Mouse (Mus musculus): ENCODE results near the gene Ripor2. TPM values are rescaled to one million over a fixed set of nuclear protein-coding genes. Genes with fewer than 3 reads are reported as not detected.

Ripor2 gene
- total and polyA plus RNA-seq, 3 experiments = 8.6 to 10.9 (median 9.3) TPM

DNA sequence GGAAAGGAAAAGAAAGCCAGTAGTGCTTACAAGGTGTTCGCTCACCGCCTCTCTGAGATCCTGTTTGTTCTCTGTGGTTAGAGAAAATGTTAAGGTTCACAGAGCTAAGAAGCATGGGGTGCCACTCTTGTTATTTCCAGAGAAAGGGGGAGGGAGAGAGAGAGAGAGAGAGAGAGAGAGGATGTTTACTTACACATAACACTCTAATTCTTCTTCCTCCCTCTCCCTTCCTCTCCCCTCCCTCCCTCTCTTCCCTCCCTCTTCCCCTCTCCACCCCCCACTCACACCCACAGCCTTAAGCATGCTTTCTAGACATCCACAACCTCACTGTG lies 35.8 kb downstream of the Ripor2 start:
- peaks cover 16 to 64% of the 10 kb centered on the region in 2 experiments for H3K4me1 ChIP-seq (ENCODE audit: control insufficient read depth in 1 of 2, insufficient read depth in 2 of 2)
- H3K4me3 ChIP-seq (replicated peaks in 1 of 3; ENCODE audit: low read depth in 2 of 3, low read length in 2 of 3, poor library complexity in 1 of 3) = no peak overlapping the region
- no peak for TF ChIP-seq ELF1 (IDR thresholded peaks at IDR 0.05; ENCODE audit: low read depth, low read length)
- no peak for TF ChIP-seq TBP (conservative IDR thresholded peaks at IDR 0.05; ENCODE audit: low read depth, low read length)
- TF ChIP-seq MAZ (IDR thresholded peaks at IDR 0.05; ENCODE audit: low read depth, low read length) = no peak
- TF ChIP-seq NELFE (IDR thresholded peaks at IDR 0.05; ENCODE audit: low read depth, low read length) = no peak
- TF ChIP-seq GABPA (IDR thresholded peaks at IDR 0.05; ENCODE audit: insufficient replicate concordance, low read depth, low read length) = no peak
- TF ChIP-seq UBTF (IDR thresholded peaks at IDR 0.05; ENCODE audit: low read depth, low read length) = no peak
- TF ChIP-seq CTCF (conservative IDR thresholded peaks at IDR 0.05 in 1 of 2, IDR thresholded peaks at IDR 0.05 in 1 of 2; ENCODE audit: low read depth in 2 of 2, low read length in 2 of 2) = no peak
- TF ChIP-seq POLR2AphosphoS2 (IDR thresholded peaks at IDR 0.05; ENCODE audit: low read depth, low read length) = no peak
- TF ChIP-seq MAFK (IDR thresholded peaks at IDR 0.05; ENCODE audit: insufficient replicate concordance, low read length) = no peak
- TF ChIP-seq MEF2A (IDR thresholded peaks at IDR 0.05; ENCODE audit: borderline replicate concordance, low read depth, low read length) = no peak
- in situ Hi-C loops (cut with MboI; ENCODE audit: low pct_ligation_motif_present, low pct_unique_long_range_greater_than_20kb, low sequenced_read_pairs) (no loop called here), dilution Hi-C loops (cut with MboI; ENCODE audit: extremely low pct_ligation_motif_present, extremely low pct_unique_long_range_greater_than_20kb, low sequenced_read_pairs) (no loop called here)
- peaks cover 7 to 43% of the 10 kb centered on the region in 2 experiments for H3K36me3 ChIP-seq (replicated peaks in 1 of 2; ENCODE audit: control insufficient read depth in 1 of 2, insufficient read depth in 1 of 2, low read length in 1 of 2)
- H3K79me2 ChIP-seq (replicated peaks; ENCODE audit: control insufficient read depth, extremely low read depth, insufficient read depth, poor library complexity, severe bottlenecking) = no peaks in the 10 kb centered on the region
- DNase-seq (ENCODE audit: extremely low read depth) = no peak
- H3K27me3 ChIP-seq (replicated peaks) = no peaks in the 10 kb centered on the region
- H3K4me2 ChIP-seq (ENCODE audit: insufficient read depth, low read depth, poor library complexity, severe bottlenecking) = no peak overlapping the region
- H3K27ac ChIP-seq (ENCODE audit: insufficient read depth, low read depth) = no peak overlapping the region
- H3K9me3 ChIP-seq (replicated peaks; ENCODE audit: low read length) = no peaks in the 10 kb centered on the region
- H3K9ac ChIP-seq (ENCODE audit: insufficient read depth, low read depth) = no peak overlapping the region

DNA sequence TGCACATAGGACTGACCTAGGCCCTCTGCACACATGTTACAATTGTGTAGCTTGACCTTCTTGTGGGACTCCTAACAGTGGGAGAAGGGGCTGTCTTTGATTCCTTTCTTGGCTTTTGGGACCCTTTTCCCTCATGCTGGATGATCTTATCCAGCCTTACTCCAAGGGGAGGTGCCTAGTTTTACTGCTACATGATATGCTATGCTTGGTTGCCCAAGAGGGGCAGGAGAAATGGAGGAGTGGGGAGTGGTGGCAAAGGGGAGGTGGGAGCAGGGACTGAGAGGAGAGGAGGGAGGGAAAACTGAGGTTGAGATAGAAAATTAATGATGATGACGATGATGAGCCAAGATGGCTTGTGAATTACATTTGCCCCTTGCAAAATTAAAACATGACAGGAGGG lies 37.7 kb downstream of the Ripor2 start:
- Histone ChIP-seq H3K4me3 (replicated peaks in 1 of 3; ENCODE audit: low read depth in 2 of 3, low read length in 2 of 3, poor library complexity in 1 of 3) (no peak overlapping the region), H3K4me2 (ENCODE audit: insufficient read depth, low read depth, poor library complexity, severe bottlenecking) (no peak overlapping the region), H3K4me1 (ENCODE audit: control insufficient read depth in 1 of 2, insufficient read depth in 2 of 2) (peaks cover 6 to 46% of the 10 kb centered on the region in 2 experiments), H3K36me3 (replicated peaks in 1 of 2; ENCODE audit: control insufficient read depth in 1 of 2, insufficient read depth in 1 of 2, low read length in 1 of 2) (peaks cover 7 to 47% of the 10 kb centered on the region in 2 experiments), H3K79me2 (replicated peaks; ENCODE audit: control insufficient read depth, extremely low read depth, insufficient read depth, poor library complexity, severe bottlenecking) (no peaks in the 10 kb centered on the region), H3K27ac (ENCODE audit: insufficient read depth, low read depth) (no peak overlapping the region), H3K27me3 (replicated peaks) (no peaks in the 10 kb centered on the region), H3K9me3 (replicated peaks; ENCODE audit: low read length) (no peaks in the 10 kb centered on the region), H3K9ac (ENCODE audit: insufficient read depth, low read depth) (no peak overlapping the region)
- TF ChIP-seq RCOR1 (conservative IDR thresholded peaks at IDR 0.05; ENCODE audit: low read depth, low read length) (no peak), BHLHE40 (IDR thresholded peaks at IDR 0.05; ENCODE audit: low read depth, low read length) (no peak), ZMIZ1 (IDR thresholded peaks at IDR 0.05; ENCODE audit: low read depth, low read length) (no peak), USF1 (IDR thresholded peaks at IDR 0.05; ENCODE audit: low read depth, low read length) (no peak), NRF1 (IDR thresholded peaks at IDR 0.05; ENCODE audit: low read depth, low read length) (no peak), TBP (conservative IDR thresholded peaks at IDR 0.05; ENCODE audit: low read depth, low read length) (no peak), HCFC1 (IDR thresholded peaks at IDR 0.05; ENCODE audit: low read depth, low read length) (no peak), POLR2AphosphoS2 (IDR thresholded peaks at IDR 0.05; ENCODE audit: low read depth, low read length) (no peak)
- DNase-seq (ENCODE audit: extremely low read depth) = no peak
- in situ Hi-C loops (cut with MboI; ENCODE audit: low pct_ligation_motif_present, low pct_unique_long_range_greater_than_20kb, low sequenced_read_pairs) (no loop called here), dilution Hi-C loops (cut with MboI; ENCODE audit: extremely low pct_ligation_motif_present, extremely low pct_unique_long_range_greater_than_20kb, low sequenced_read_pairs) (no loop called here)
